Mouse (Mus musculus) brain, adult 2 months (tissue): ENCODE data around the gene Gon4l.
A peak's percentile ranks its signal among the peaks of the same experiment; 100 is the strongest.

Experiments used
- DNase-seq: peaks from one replicate; pipeline ENCODE4 v3.0.0; 2011; ENCODE audit warnings: low read depth, low spot score

Gene Gon4l

GRCm38 (mm10) chr3:88906393-88907159 is 71.5 kb downstream of the Gon4l start:
- no peak for DNase-seq

GRCm38 (mm10) chr3:88912585-88912984 is 77.6 kb downstream of the Gon4l start:
- no peak for DNase-seq

GRCm38 (mm10) chr3:88913511-88914383 is 78.7 kb downstream of the Gon4l start, which contains the start of gene Msto1:
Gene Msto1 (minus strand): TSS chr3:88913999.
- peak; percentile 97 for DNase-seq

- no peak for DNase-seq
Measured at GRCm38 (mm10) chr3:88914384-88914810, 79.4 kb downstream of the Gon4l start.

- no peak for DNase-seq
Measured at GRCm38 (mm10) chr3:88918981-88919380, 84.0 kb downstream of the Gon4l start.

GRCm38 (mm10) chr3:88921411-88921810 is 86.4 kb downstream of the Gon4l start:
- no peak for DNase-seq

GRCm38 (mm10) chr3:88923989-88924591 is 89.1 kb downstream of the Gon4l start:
- peak; percentile 33 for DNase-seq

- DNase-seq: no peak
Measured at GRCm38 (mm10) chr3:88925651-88926050, 90.6 kb downstream of the Gon4l start.

GRCm38 (mm10) chr3:88929501-88929900 is 94.5 kb downstream of the Gon4l start:
- no peak for DNase-seq

- DNase-seq: no peak
Measured at GRCm38 (mm10) chr3:88939071-88939470, 104.0 kb downstream of the Gon4l start.

- peak; percentile 55 for DNase-seq
Measured at GRCm38 (mm10) chr3:88939749-88940148, 104.7 kb downstream of the Gon4l start.

GRCm38 (mm10) chr3:88942316-88942880 is 107.4 kb downstream of the Gon4l start:
- no peak for DNase-seq

- no peak for DNase-seq
Measured at GRCm38 (mm10) chr3:88944109-88944508, 109.1 kb downstream of the Gon4l start.

GRCm38 (mm10) chr3:88949786-88950575 is 115.0 kb downstream of the Gon4l start:
- peak; percentile 93 for DNase-seq

GRCm38 (mm10) chr3:88950576-88951326 is 115.7 kb downstream of the Gon4l start, which contains the start of the genes Ash1l and Dap3:
Gene Ash1l (plus strand): TSS chr3:88950622.
Gene Dap3 (minus strand): TSS chr3:88951181.
- peak; percentile 87 for DNase-seq

GRCm38 (mm10) chr3:88951327-88951800 is 116.3 kb downstream of the Gon4l start:
- DNase-seq: no peak

GRCm38 (mm10) chr3:88953246-88953645 is 118.2 kb downstream of the Gon4l start:
- no peak for DNase-seq

- DNase-seq: peak; percentile 41
Measured at GRCm38 (mm10) chr3:88953736-88954135, 118.7 kb downstream of the Gon4l start.
